Mouse (Mus musculus) E14TG2a.4 (cell line): ENCODE data around the gene Endou.

Experiments used
- CTCF ChIP-seq: conservative IDR thresholded peaks from 2 replicates; pipeline ENCODE4 v1.5.1; 2014; ENCODE audit warnings: low read length
- NANOG ChIP-seq: IDR thresholded peaks from 2 replicates; pipeline ENCODE4 v1.6.1; 2014; ENCODE audit warnings: borderline replicate concordance, low read length, mixed read lengths
- POU5F1 ChIP-seq: IDR thresholded peaks from 2 replicates; pipeline ENCODE4 v1.6.1; 2014; ENCODE audit warnings: low read length, borderline replicate concordance

DNA sequence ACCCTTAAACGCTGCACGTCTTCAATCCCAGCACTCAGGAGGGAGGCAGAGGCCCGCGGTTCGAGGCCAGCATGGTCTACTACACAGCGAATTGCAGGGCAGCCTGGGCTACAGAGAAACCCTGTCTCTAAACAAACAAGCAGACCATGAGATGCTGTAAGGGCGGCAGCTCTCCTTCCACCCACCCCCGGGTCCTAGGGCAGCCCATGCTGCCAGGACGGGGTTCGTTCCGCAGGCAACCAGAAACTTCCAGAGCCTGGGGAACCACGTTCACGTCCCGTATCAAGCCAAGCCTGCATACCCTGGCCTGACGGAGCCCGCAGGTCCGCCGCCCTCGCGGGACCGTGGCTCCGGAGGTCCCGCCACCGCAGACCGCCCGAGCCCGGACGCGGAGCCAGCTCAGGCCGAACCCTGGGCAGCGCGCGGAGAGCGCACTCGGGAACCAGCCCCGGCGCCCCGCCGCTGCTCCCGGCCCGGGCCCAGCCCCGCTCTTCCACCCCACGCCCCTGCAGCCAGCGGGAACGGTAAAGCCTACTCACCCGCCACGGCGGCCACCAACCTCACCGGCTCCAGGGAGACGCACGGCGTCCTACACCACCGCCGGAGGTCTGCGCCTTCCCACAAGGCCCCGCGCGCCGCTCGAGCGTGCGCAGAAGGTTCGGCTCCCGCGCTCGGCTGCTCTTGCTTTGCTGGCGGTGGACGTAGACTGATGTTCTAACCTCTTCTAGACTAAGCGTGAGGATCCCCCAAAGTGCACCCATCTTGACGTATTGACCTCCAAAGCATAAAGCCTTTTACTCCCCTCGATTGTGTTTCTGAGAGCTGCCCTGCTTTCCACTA, 25.7 kb downstream of the Endou start, which contains the start of gene Rpap3:
- TF ChIP-seq NANOG (no peak), CTCF (no peak), POU5F1 (no peak)
